In genomic region chr8:3631478-3631875, GRCm38 (mm10) we compare ENCODE assay signal across 8 mouse cellular contexts. TPM values are rescaled to one million over a fixed set of nuclear protein-coding genes. Genes with fewer than 3 reads are reported as not detected.
A peak's percentile ranks its signal among the peaks of the same experiment; 100 is the strongest.
DNase-seq lines count a peak whose midpoint lies in the region; ATAC-seq lines count a peak whose summit lies in the region.

No protein-coding gene starts in this region.

- peak overlapping the region; percentile 66 for H3K4me3 ChIP-seq in hindbrain, embryonic 10.5 days
- peak overlapping the region; percentile 81 for H3K4me3 ChIP-seq in liver, embryonic 15.5 days (replicated peaks)
- peak overlapping the region; percentile 40 for H3K4me3 ChIP-seq in neural tube, embryonic 12.5 days

- ATAC-seq in liver, embryonic 15.5 days (ENCODE audit: insufficient read depth): peak; percentile 53
- peak; percentile 27; the same call in 1 of the 2 replicates for ATAC-seq in neural tube, embryonic 12.5 days (ENCODE audit: low FRiP score, low read depth)

- H3K27ac ChIP-seq in hindbrain, embryonic 10.5 days: peak overlapping the region; percentile 80
- peak overlapping the region; percentile 42 for H3K27ac ChIP-seq in liver, embryonic 15.5 days (replicated peaks)
- H3K27ac ChIP-seq in neural tube, embryonic 12.5 days: no peak overlapping the region

- DNase-seq in heart, adult 11 months: peak; percentile 88
- DNase-seq in heart, postnatal 4 days: no peak
- peak; percentile 33 for DNase-seq in R1 (ENCODE audit: low read depth, low spot score)
- no peak for DNase-seq in hindbrain, embryonic 10.5 days (ENCODE audit: low spot score)
- DNase-seq in adipocyte (ENCODE audit: low spot score): no peak
- no peak for DNase-seq in right cerebral cortex, postnatal 14 days

- H3K36me3 ChIP-seq in hindbrain, embryonic 10.5 days: peaks cover 19% of the 10 kb centered on the region
- peaks cover 34% of the 10 kb centered on the region for H3K36me3 ChIP-seq in liver, embryonic 15.5 days (replicated peaks)
- H3K36me3 ChIP-seq in neural tube, embryonic 12.5 days: no peaks in the 10 kb centered on the region; the same call in 1 of the 2 replicates

- 19% methylated on average over 8 of the region's 8 CpGs for WGBS in hindbrain, embryonic 10.5 days
- 2% methylated on average over 8 of the region's 8 CpGs for WGBS in liver, embryonic 15.5 days (ENCODE audit: insufficient replicate concordance)
- 27% methylated on average over 8 of the region's 8 CpGs for WGBS in neural tube, embryonic 12.5 days

- peaks cover 9% of the 10 kb centered on the region for H3K4me1 ChIP-seq in hindbrain, embryonic 10.5 days (replicated peaks)
- H3K4me1 ChIP-seq in liver, embryonic 15.5 days (replicated peaks): peaks cover 21% of the 10 kb centered on the region
- H3K4me1 ChIP-seq in neural tube, embryonic 12.5 days: peaks cover 7% of the 10 kb centered on the region; the same call in 1 of the 2 replicates

- peaks cover 23% of the 10 kb centered on the region; the same call in 1 of the 2 replicates for H3K27me3 ChIP-seq in hindbrain, embryonic 10.5 days (ENCODE audit: insufficient read depth, poor library complexity, severe bottlenecking)
- H3K27me3 ChIP-seq in liver, embryonic 15.5 days: peaks cover 22% of the 10 kb centered on the region
- peaks cover 4% of the 10 kb centered on the region; the same call in 1 of the 2 replicates for H3K27me3 ChIP-seq in neural tube, embryonic 12.5 days (replicated peaks)

- H3K4me2 ChIP-seq in liver, embryonic 15.5 days: peak overlapping the region; percentile 86
- H3K4me2 ChIP-seq in neural tube, embryonic 12.5 days (replicated peaks): peak overlapping the region; percentile 68

- peak overlapping the region; percentile 68 for H3K9ac ChIP-seq in liver, embryonic 15.5 days
- H3K9ac ChIP-seq in neural tube, embryonic 12.5 days: peak overlapping the region; percentile 44; the same call in 1 of the 2 replicates

- no peaks in the 10 kb centered on the region for H3K9me3 ChIP-seq in hindbrain, embryonic 10.5 days
- H3K9me3 ChIP-seq in liver, embryonic 15.5 days (replicated peaks): no peaks in the 10 kb centered on the region
- no peaks in the 10 kb centered on the region for H3K9me3 ChIP-seq in neural tube, embryonic 12.5 days

RNA-seq across cellular contexts. Expression of gene Stxbp2, which starts 0.7 kb away (rescaled TPM):
- total RNA-seq in heart, postnatal 4 days (2021): 10 to 100 TPM; 15.4 to 17.3 TPM
- polyA plus RNA-seq in hindbrain, embryonic 10.5 days (2016; fragmentation: Nextera tagmentation; extraction: Ambion mirVana): 38.7 and 44.1 TPM in 2 replicates
- polyA plus RNA-seq in liver, embryonic 15.5 days (2015; fragmentation: Nextera tagmentation; extraction: Ambion mirVana): 49.8 and 50.7 TPM in 2 replicates
- 24.5 and 26.5 TPM in 2 replicates for polyA plus RNA-seq in neural tube, embryonic 12.5 days (2016; fragmentation: Nextera tagmentation; extraction: Ambion mirVana)

RNA-seq across cellular contexts. Expression of gene Pcp2, which starts 6.1 kb away (rescaled TPM):
- total RNA-seq in heart, postnatal 4 days (2021): not detected
- polyA plus RNA-seq in hindbrain, embryonic 10.5 days (2016; fragmentation: Nextera tagmentation; extraction: Ambion mirVana): 0.22 TPM in 1 of 2 replicates, not detected in the other
- polyA plus RNA-seq in liver, embryonic 15.5 days (2015; fragmentation: Nextera tagmentation; extraction: Ambion mirVana): 0.09 and 0.22 TPM in 2 replicates
- 0.37 and 0.40 TPM in 2 replicates for polyA plus RNA-seq in neural tube, embryonic 12.5 days (2016; fragmentation: Nextera tagmentation; extraction: Ambion mirVana)

RNA-seq across cellular contexts. Expression of gene Pet100, which starts 10.1 kb away (rescaled TPM):
- 10 to 100 TPM; 72.5 to 77.7 TPM for total RNA-seq in heart, postnatal 4 days (2021)
- 97.8 and 115 TPM in 2 replicates for polyA plus RNA-seq in hindbrain, embryonic 10.5 days (2016; fragmentation: Nextera tagmentation; extraction: Ambion mirVana)
- 49.8 and 72.1 TPM in 2 replicates for polyA plus RNA-seq in liver, embryonic 15.5 days (2015; fragmentation: Nextera tagmentation; extraction: Ambion mirVana)
- polyA plus RNA-seq in neural tube, embryonic 12.5 days (2016; fragmentation: Nextera tagmentation; extraction: Ambion mirVana): 129 and 134 TPM in 2 replicates

RNA-seq across cellular contexts. Expression of gene Xab2, which starts 10.4 kb away (rescaled TPM):
- 10 to 100 TPM; 20.9 to 21.3 TPM for total RNA-seq in heart, postnatal 4 days (2021)
- 71.6 and 74.6 TPM in 2 replicates for polyA plus RNA-seq in hindbrain, embryonic 10.5 days (2016; fragmentation: Nextera tagmentation; extraction: Ambion mirVana)
- 27.3 and 31.0 TPM in 2 replicates for polyA plus RNA-seq in liver, embryonic 15.5 days (2015; fragmentation: Nextera tagmentation; extraction: Ambion mirVana)
- polyA plus RNA-seq in neural tube, embryonic 12.5 days (2016; fragmentation: Nextera tagmentation; extraction: Ambion mirVana): 62.3 and 67.2 TPM in 2 replicates

RNA-seq across cellular contexts. Expression of gene Retn, which starts 24.1 kb away (rescaled TPM):
- not detected for total RNA-seq in heart, postnatal 4 days (2021)
- 0.37 and 0.55 TPM in 2 replicates for polyA plus RNA-seq in hindbrain, embryonic 10.5 days (2016; fragmentation: Nextera tagmentation; extraction: Ambion mirVana)
- not detected in 2 replicates for polyA plus RNA-seq in liver, embryonic 15.5 days (2015; fragmentation: Nextera tagmentation; extraction: Ambion mirVana)
- 0.45 TPM in 1 of 2 replicates, not detected in the other for polyA plus RNA-seq in neural tube, embryonic 12.5 days (2016; fragmentation: Nextera tagmentation; extraction: Ambion mirVana)

Comparison
In these comparisons a context has a peak if more than half of its experiments do, and no peak if none do; other contexts are left out.
1. DNase-seq: peak in heart, adult 11 months (single experiment) and R1 (single experiment); none in heart, postnatal 4 days (single experiment), hindbrain, embryonic 10.5 days (single experiment), adipocyte (single experiment) and right cerebral cortex, postnatal 14 days (single experiment).
2. Peak in every context shown above with its lines, with median percentiles within 50 percentile points of each other: H3K4me3 ChIP-seq.